Mouse (Mus musculus) liver, postnatal 0 days (tissue): ENCODE data around the gene Emp1. TPM values are rescaled to one million over a fixed set of nuclear protein-coding genes. Genes with fewer than 3 reads are reported as not detected.
A peak's percentile ranks its signal among the peaks of the same experiment; 100 is the strongest.

Experiments
- ATAC-seq: fragments of 200-750 bp; cut with Nextera tagmentation; 2 replicates; pipeline ENCODE4 v1.8.0; 2017; ENCODE audit warnings: mild to moderate bottlenecking, moderate library complexity
- DNase-seq: peaks from one replicate; pipeline ENCODE4 v3.0.0-alpha.2; 2016
- H3K27ac ChIP-seq: fragments of 300-500 bp; sonication (generic); 2 replicates; pipeline ENCODE4 v1.5.1; 2014; ENCODE audit warnings: antibody characterized with exemption, moderate library complexity, mild to moderate bottlenecking, low read depth
- H3K27me3 ChIP-seq: fragments of 300-500 bp; sonication (generic); 2 replicates; pipeline ENCODE4 v1.6.1; 2014; ENCODE audit warnings: low read length, control low read depth, mixed read lengths; ENCODE audit not compliant: insufficient read depth
- H3K36me3 ChIP-seq: fragments of 300-500 bp; sonication (generic); replicated peaks from 2 replicates; pipeline ENCODE4 v1.6.1; 2014; ENCODE audit warnings: mild to moderate bottlenecking, control low read depth, low read length, moderate library complexity, mixed read lengths; ENCODE audit not compliant: insufficient read depth
- H3K4me1 ChIP-seq: fragments of 300-500 bp; sonication (generic); 2 replicates; pipeline ENCODE4 v1.6.1; 2014; ENCODE audit warnings: antibody characterized with exemption, mild to moderate bottlenecking, control low read depth; ENCODE audit not compliant: insufficient read depth
- H3K4me2 ChIP-seq: fragments of 300-500 bp; sonication (generic); 2 replicates; pipeline ENCODE4 v1.6.1; 2014; ENCODE audit warnings: low read depth, mild to moderate bottlenecking, low read length, moderate library complexity, mixed read lengths
- H3K4me3 ChIP-seq: fragments of 300-500 bp; sonication (generic); 2 replicates; pipeline ENCODE4 v1.5.1; 2014; ENCODE audit warnings: low read depth, low read length
- H3K9ac ChIP-seq: fragments of 300-500 bp; sonication (generic); replicated peaks from 2 replicates; pipeline ENCODE4 v1.6.1; 2014; ENCODE audit warnings: mild to moderate bottlenecking, moderate library complexity
- H3K9me3 ChIP-seq: fragments of 300-500 bp; sonication (generic); 2 replicates; pipeline ENCODE4 v1.6.1; 2016; ENCODE audit warnings: mild to moderate bottlenecking, control low read depth, low read length, mixed read lengths
- CTCF ChIP-seq: sonication (generic); IDR thresholded peaks from 2 replicates; pipeline ENCODE4 v1.5.1; 2016; ENCODE audit warnings: antibody characterized with exemption, low read depth
- EP300 ChIP-seq: IDR thresholded peaks from 2 replicates; pipeline ENCODE4 v1.6.1; 2016; ENCODE audit warnings: antibody characterized with exemption, low read depth, mild to moderate bottlenecking
- WGBS: fragments of 180-500 bp; shearing (Covaris S2); extraction: QIAGEN DNeasy Blood & Tissue Kit; methylation state at CpG from one replicate; pipeline ENCODE4 v1.1.7; 2014; ENCODE audit not compliant: insufficient replicate concordance; 5-methylcytosine and 5-hydroxymethylcytosine counted together
- polyA plus RNA-seq: library from polyadenylated mRNA; unstranded; fragments of >200 nt; fragmentation: Nextera tagmentation; extraction: Ambion mirVana; gene quantifications from 2 replicates; pipeline ENCODE4 v1.2.1, GENCODE M21; 2015

Emp1 gene
- polyA plus RNA-seq, 1 experiment from 2014 or later = 1.2 TPM

DNA sequence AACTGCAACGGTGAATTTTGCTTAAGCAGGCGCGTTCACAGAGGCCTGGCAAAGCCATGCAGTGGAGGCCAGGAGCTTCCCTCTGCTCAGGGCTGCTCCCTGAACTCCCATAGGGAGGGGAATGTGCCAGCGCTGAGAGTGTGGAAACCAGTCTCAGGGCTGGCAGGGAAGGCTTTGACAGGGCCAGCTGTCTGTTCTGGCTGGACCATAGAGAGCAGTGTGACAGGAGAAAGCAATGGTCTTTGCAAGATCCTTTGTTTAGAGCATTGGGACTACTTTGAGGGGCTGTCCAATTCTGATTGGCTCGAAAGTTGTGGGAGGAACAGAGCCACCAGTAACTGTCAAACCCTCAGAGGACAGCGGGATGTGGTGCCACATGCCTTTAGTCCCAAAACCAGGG lies 5.9 kb downstream of the Emp1 start:
- no peak for DNase-seq
- TF ChIP-seq CTCF = no peak
- TF ChIP-seq EP300 = no peak
- WGBS = 56% methylated on average over 6 of the region's 6 CpGs
- Histone ChIP-seq H3K36me3 (no peaks in the 10 kb centered on the region), H3K4me2 (no peak overlapping the region), H3K27ac (no peak overlapping the region), H3K9me3 (no peaks in the 10 kb centered on the region), H3K4me1 (peaks cover 10% of the 10 kb centered on the region), H3K4me3 (no peak overlapping the region), H3K27me3 (no peaks in the 10 kb centered on the region), H3K9ac (no peak overlapping the region)
- ATAC-seq = no peak

DNA sequence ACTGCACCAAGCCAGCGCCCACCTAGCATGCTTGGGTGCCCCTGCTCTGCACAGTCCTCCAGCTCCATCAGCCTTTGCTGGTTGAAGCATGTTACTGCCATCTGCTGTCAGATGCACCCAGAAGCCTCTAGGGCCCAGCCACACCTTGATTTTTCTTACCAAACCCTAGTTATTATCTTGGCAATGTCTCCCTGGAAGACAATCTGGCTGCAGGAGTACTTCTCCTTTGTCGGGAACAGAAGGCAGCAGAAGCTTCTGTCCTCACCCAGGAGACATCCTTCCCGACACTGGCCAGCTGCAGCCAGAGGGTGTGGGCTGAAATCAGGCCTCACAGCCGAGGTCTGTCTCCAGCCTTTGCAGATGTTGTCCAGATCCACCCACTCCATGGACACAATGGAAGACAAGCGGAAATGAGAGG lies 7.2 kb downstream of the Emp1 start:
- Histone ChIP-seq H3K27ac (no peak overlapping the region), H3K36me3 (no peaks in the 10 kb centered on the region), H3K27me3 (no peaks in the 10 kb centered on the region), H3K4me3 (no peak overlapping the region), H3K9ac (no peak overlapping the region), H3K9me3 (no peaks in the 10 kb centered on the region), H3K4me1 (peaks cover 4% of the 10 kb centered on the region; the same call in 1 of the 2 replicates), H3K4me2 (no peak overlapping the region)
- ATAC-seq (no peak), DNase-seq (peak; percentile 17)
- TF ChIP-seq CTCF (peak; percentile 61), EP300 (no peak)
- 66% methylated on average over 5 of the region's 5 CpGs for WGBS

DNA sequence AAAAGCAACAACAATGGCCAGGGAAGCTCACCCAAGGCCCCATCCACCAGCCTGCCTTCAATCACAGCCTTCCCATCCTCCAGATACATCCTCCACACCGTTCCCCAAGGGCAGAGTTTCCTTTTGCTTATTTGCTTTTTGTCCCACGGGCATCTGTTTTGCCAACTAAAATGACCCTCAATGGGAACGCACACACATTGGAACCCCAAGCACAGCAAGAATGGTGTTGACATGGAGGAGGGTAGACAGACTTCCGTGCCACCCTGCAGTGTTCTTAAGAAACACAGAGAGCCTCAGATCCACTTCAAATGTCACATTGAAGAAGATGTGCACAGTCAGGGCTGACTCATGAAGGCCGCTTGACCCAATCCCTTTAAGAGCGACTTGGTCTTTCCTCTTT lies 8.6 kb downstream of the Emp1 start:
- Histone ChIP-seq H3K36me3 (no peaks in the 10 kb centered on the region), H3K4me3 (no peak overlapping the region), H3K27me3 (no peaks in the 10 kb centered on the region), H3K9me3 (no peaks in the 10 kb centered on the region), H3K4me1 (no peaks in the 10 kb centered on the region), H3K9ac (no peak overlapping the region), H3K4me2 (no peak overlapping the region), H3K27ac (no peak overlapping the region)
- ATAC-seq (no peak), DNase-seq (no peak)
- TF ChIP-seq EP300 (no peak), CTCF (no peak)
- WGBS = 74% methylated on average over 6 of the region's 6 CpGs

- TF ChIP-seq EP300 = no peak
- TF ChIP-seq CTCF = no peak
- no peak overlapping the region for H3K4me3 ChIP-seq
- 77% methylated on average over 8 of the region's 8 CpGs for WGBS
- no peaks in the 10 kb centered on the region for H3K27me3 ChIP-seq
- H3K4me1 ChIP-seq = no peaks in the 10 kb centered on the region
- no peak overlapping the region for H3K27ac ChIP-seq
- H3K9me3 ChIP-seq = no peaks in the 10 kb centered on the region
- no peak overlapping the region for H3K4me2 ChIP-seq
- H3K36me3 ChIP-seq = no peaks in the 10 kb centered on the region
- ATAC-seq (no peak), DNase-seq (no peak)
- H3K9ac ChIP-seq = no peak overlapping the region
Measured at GRCm38 (mm10) chr6:135373357-135373756, 11.0 kb downstream of the Emp1 start.

GRCm38 (mm10) chr6:135375818-135376217 lies 13.5 kb downstream of the Emp1 start:
- 79% methylated on average over 5 of the region's 5 CpGs for WGBS
- Histone ChIP-seq H3K4me1 (no peaks in the 10 kb centered on the region), H3K9ac (no peak overlapping the region), H3K4me2 (no peak overlapping the region), H3K27me3 (no peaks in the 10 kb centered on the region), H3K4me3 (no peak overlapping the region), H3K36me3 (no peaks in the 10 kb centered on the region), H3K27ac (no peak overlapping the region), H3K9me3 (no peaks in the 10 kb centered on the region; the same call in 1 of the 2 replicates)
- ATAC-seq (no peak), DNase-seq (no peak)
- TF ChIP-seq CTCF (no peak), EP300 (no peak)

- no peak for DNase-seq
- H3K9ac ChIP-seq = no peak overlapping the region
- 81% methylated on average over 7 of the region's 7 CpGs for WGBS
Measured at GRCm38 (mm10) chr6:135376248-135376647, 13.9 kb downstream of the Emp1 start.

More at GRCm38 (mm10) chr6:135376248-135376647, 13.9 kb downstream of the Emp1 start:
- Histone ChIP-seq H3K27me3 (no peaks in the 10 kb centered on the region), H3K4me3 (no peak overlapping the region), H3K36me3 (no peaks in the 10 kb centered on the region), H3K4me2 (no peak overlapping the region), H3K27ac (no peak overlapping the region), H3K4me1 (no peaks in the 10 kb centered on the region), H3K9me3 (no peaks in the 10 kb centered on the region; the same call in 1 of the 2 replicates)
- ATAC-seq = no peak
- TF ChIP-seq CTCF (no peak), EP300 (no peak)
